Mouse (Mus musculus) ovary, postnatal 14 days (tissue): Measurements from ENCODE around the gene Cpeb2.

Experiments
- DNase-seq: peaks from one replicate; pipeline ENCODE4 v3.0.0; 2022; ENCODE audit warnings: low spot score

Cpeb2 gene

DNA sequence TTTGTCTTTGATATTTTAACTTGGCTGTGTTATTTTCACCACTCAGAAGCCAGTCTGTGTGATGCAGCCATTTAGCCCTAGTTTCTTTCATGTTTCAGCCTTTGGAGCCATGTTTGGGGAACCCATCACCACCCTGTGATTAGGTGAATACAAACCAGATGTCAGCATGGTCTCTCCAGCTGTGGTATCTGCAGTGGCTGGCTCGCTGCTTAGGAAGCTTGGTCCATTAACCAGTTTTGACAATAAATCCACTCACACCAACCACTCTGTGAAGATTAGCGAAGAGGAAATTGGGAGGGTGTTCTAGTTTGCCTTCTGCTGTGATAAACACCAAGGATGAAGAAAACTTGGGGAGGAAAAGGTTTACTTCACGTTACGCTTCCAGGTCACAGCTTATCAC is 92.6 kb downstream of the Cpeb2 start:
- no peak for DNase-seq

GRCm38 (mm10) chr5:43328579-43328978 is 95.6 kb downstream of the Cpeb2 start:
- DNase-seq: no peak

DNA sequence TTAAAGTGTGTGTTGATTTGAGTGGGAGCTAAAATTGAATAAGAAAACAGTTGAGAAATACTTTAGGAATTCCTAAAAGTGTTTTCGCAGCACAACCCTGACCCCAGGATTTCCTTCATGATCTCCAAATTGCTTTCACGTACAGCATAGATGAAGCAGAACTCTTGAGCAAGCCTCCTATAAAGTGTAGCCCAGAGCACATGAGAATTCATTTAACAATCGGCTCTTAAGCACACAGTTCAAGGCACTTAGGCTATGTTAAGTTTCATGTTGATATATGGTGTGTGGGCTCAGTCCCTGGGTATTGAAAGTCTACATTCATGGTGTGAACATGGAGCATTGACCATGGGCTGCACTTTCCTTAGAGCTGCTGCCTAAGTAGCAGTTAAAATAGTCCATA is 97.3 kb downstream of the Cpeb2 start:
- DNase-seq: no peak

DNA sequence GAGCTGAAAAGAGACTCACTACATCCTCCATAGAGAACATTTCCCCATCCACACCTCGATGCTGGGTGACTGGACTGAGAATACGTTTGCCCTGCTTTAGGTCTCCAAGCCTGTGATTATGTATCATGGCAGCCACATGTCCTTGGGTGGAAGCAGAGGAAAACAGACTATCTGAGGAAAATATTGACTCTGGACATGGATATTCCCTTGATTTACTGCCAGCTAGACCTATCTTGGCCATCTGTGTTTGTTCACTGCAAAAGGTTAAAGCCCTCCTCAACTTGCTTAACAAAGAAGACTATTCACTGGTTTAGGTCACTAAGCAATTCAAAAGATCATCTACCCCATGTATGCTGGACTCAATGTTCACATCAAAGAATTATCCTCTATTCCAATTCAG is 101.5 kb downstream of the Cpeb2 start:
- DNase-seq: no peak

GRCm38 (mm10) chr5:43337212-43337611 is 104.2 kb downstream of the Cpeb2 start:
- DNase-seq: no peak

GRCm38 (mm10) chr5:43338771-43339475 is 106.0 kb downstream of the Cpeb2 start:
- DNase-seq: no peak
